Mouse (Mus musculus) midbrain, postnatal 0 days (tissue): ENCODE measurements at regions not wholly inside any gene's neighbourhood (a gene's known extent, or its start where the extent isn't known, plus 50 kb on each side); places are given as distances from the start of the nearest gene placed in this dataset.

Experiments
- ATAC-seq: fragments of 200-750 bp; cut with Nextera tagmentation; 2 replicates; pipeline ENCODE4 v1.8.0; 2017; ENCODE audit warnings: moderate number of reproducible peaks, mild to moderate bottlenecking, moderate TSS enrichment, moderate library complexity; ENCODE audit not compliant: low FRiP score
- DNase-seq: peaks from one replicate; pipeline ENCODE4 v3.0.0-alpha.2; 2015; ENCODE audit warnings: low spot score
- H3K27ac ChIP-seq: fragments of 300-500 bp; sonication (generic); 2 replicates; pipeline ENCODE4 v1.5.1; 2014; ENCODE audit warnings: low read depth, mild to moderate bottlenecking, low read length, mixed read lengths
- H3K27me3 ChIP-seq: fragments of 300-500 bp; sonication (generic); 2 replicates; pipeline ENCODE4 v1.6.1; 2014; ENCODE audit warnings: low read length, control low read depth, mixed read lengths; ENCODE audit not compliant: insufficient read depth
- H3K36me3 ChIP-seq: fragments of 300-500 bp; sonication (generic); 2 replicates; pipeline ENCODE4 v1.6.1; 2014; ENCODE audit warnings: low read length, control low read depth, mixed read lengths; ENCODE audit not compliant: insufficient read depth
- H3K4me1 ChIP-seq: fragments of 300-500 bp; sonication (generic); 2 replicates; pipeline ENCODE4 v1.6.1; 2014; ENCODE audit warnings: mild to moderate bottlenecking, control low read depth, antibody characterized with exemption, low read length, mixed read lengths; ENCODE audit not compliant: insufficient read depth
- H3K4me2 ChIP-seq: fragments of 300-500 bp; sonication (generic); 2 replicates; pipeline ENCODE4 v1.6.1; 2014; ENCODE audit warnings: low read depth, mild to moderate bottlenecking, low read length, mixed read lengths; ENCODE audit not compliant: poor library complexity, severe bottlenecking
- H3K4me3 ChIP-seq: fragments of 300-500 bp; sonication (generic); 2 replicates; pipeline ENCODE4 v1.5.1; 2014; ENCODE audit warnings: low read depth, mild to moderate bottlenecking, low read length, moderate library complexity
- H3K9ac ChIP-seq: fragments of 300-500 bp; sonication (generic); replicated peaks from 2 replicates; pipeline ENCODE4 v1.6.1; 2014; ENCODE audit warnings: mild to moderate bottlenecking, low read length, moderate library complexity, mixed read lengths; ENCODE audit not compliant: poor library complexity, severe bottlenecking
- H3K9me3 ChIP-seq: fragments of 300-500 bp; sonication (generic); 2 replicates; pipeline ENCODE4 v1.6.1; 2016; ENCODE audit warnings: low read length, control low read depth
- CTCF ChIP-seq: IDR thresholded peaks from 2 replicates; pipeline ENCODE4 v1.5.1; 2016; ENCODE audit warnings: antibody characterized with exemption, mild to moderate bottlenecking
- WGBS: fragments of 180-500 bp; shearing (Covaris S2); extraction: QIAGEN DNeasy Blood & Tissue Kit; methylation state at CpG from one replicate; pipeline ENCODE4 v1.1.7; 2014; 5-methylcytosine and 5-hydroxymethylcytosine counted together

DNA sequence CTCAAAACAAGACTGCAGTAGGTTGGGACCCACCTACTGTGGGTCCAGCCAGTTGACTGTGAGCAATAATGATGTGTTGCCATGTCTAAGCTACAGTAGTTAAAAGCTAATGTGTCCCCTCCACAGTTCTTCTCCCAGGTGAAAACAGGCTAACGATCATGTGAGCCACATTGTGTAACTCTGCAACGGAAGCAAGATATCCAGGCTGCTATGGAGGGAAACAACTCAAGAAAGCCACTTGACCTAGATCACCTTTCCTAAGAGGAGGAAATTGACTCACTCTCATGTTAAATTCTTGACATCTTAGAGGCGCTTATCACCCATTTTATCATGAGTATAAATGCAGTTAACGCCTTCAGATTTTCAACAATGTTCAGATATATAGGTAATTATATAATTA is 83.4 kb upstream of the Cpne4 start:
- DNase-seq (no peak), ATAC-seq (no peak)
- no peaks in the 10 kb centered on the region for H3K36me3 ChIP-seq
- H3K4me1 ChIP-seq, result no peaks in the 10 kb centered on the region
- no peak for TF ChIP-seq CTCF
- no peak overlapping the region for H3K9ac ChIP-seq
- no peak overlapping the region for H3K4me2 ChIP-seq
- no peaks in the 10 kb centered on the region for H3K9me3 ChIP-seq
- no peaks in the 10 kb centered on the region for H3K27me3 ChIP-seq
- H3K4me3 ChIP-seq, result no peak overlapping the region
- H3K27ac ChIP-seq, result no peak overlapping the region
- 85% methylated on average over 4 of the region's 4 CpGs for WGBS

- Histone ChIP-seq H3K36me3 (no peaks in the 10 kb centered on the region), H3K4me3 (no peak overlapping the region), H3K27me3 (no peaks in the 10 kb centered on the region), H3K4me2 (no peak overlapping the region), H3K4me1 (no peaks in the 10 kb centered on the region), H3K27ac (no peak overlapping the region), H3K9me3 (no peaks in the 10 kb centered on the region), H3K9ac (no peak overlapping the region)
- DNase-seq, result no peak
- no peak for ATAC-seq
- no peak for TF ChIP-seq CTCF
Observed at GRCm38 (mm10) chr9:104460133-104460532, 87.0 kb upstream of the Cpne4 start.

- 0 out of 2 replicates have a peak, but pooled peaks have one; percentile 20 for TF ChIP-seq CTCF
- DNase-seq (no peak), ATAC-seq (no peak)
- Histone ChIP-seq H3K4me1 (no peaks in the 10 kb centered on the region), H3K4me3 (no peak overlapping the region), H3K27ac (no peak overlapping the region), H3K36me3 (no peaks in the 10 kb centered on the region), H3K9ac (no peak overlapping the region), H3K27me3 (no peaks in the 10 kb centered on the region), H3K4me2 (no peak overlapping the region), H3K9me3 (no peaks in the 10 kb centered on the region)
- 39% methylated on average over 4 of the region's 4 CpGs for WGBS
Observed at GRCm38 (mm10) chr9:104457635-104458034, 89.5 kb upstream of the Cpne4 start.

DNA sequence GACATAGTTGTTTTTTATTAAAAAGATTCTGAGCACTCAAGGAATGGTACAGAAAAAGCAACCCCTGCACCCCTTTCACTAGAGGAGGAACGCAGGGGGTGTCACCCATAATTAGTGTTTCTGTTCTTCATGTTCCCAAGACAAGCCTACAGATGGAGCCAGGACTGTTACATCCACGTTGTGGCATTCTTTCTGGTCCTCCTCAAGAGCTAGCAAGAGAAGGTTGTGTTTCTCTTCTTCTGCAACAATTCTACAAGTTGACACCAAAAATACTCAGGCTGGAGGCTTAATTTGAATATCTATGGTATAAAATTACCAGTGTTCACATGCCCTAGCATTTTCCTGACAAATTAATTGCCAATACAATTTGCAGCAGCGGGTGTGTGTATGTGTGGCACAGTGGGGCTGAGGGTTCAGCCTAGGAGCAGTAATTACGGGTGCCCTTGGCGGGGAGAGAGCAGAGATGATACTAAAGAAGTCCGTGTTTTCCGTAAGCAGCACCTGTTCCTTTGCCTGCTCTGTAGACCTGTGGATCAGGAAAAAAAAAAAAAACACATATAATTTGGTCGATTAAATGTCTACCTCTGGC is 98.4 kb upstream of the Cpne4 start:
- Histone ChIP-seq H3K36me3 (no peaks in the 10 kb centered on the region), H3K4me2 (no peak overlapping the region), H3K4me3 (no peak overlapping the region), H3K9ac (no peak overlapping the region), H3K4me1 (no peaks in the 10 kb centered on the region), H3K27me3 (no peaks in the 10 kb centered on the region), H3K9me3 (no peaks in the 10 kb centered on the region), H3K27ac (no peak overlapping the region)
- DNase-seq (no peak), ATAC-seq (no peak)
- WGBS, result 79% methylated on average over 8 of the region's 8 CpGs
- TF ChIP-seq CTCF, result no peak

DNA sequence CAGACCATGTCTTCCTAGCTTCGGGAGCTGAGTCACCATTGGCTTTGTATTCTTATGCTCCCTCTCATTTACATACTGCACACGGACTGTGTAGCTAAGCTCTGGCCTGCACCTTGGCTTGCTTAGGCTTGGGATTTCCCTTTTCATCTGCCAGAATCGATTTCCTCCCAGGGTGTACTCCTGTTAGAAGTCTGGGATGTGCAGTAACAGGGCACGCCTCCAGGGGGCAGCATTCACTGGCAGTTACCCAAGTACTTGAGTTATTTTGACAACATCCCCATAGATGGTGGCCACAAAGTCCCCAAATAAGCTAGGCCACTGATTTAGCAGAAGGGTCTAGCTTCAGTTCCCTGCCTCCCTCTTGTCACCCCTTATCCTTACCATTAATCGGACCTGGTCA is 102.2 kb upstream of the Cpne4 start:
- ATAC-seq, result no peak
- H3K27me3 ChIP-seq, result no peaks in the 10 kb centered on the region
- H3K4me1 ChIP-seq, result no peaks in the 10 kb centered on the region
- 51% methylated on average over 5 of the region's 5 CpGs for WGBS
- no peak overlapping the region for H3K27ac ChIP-seq
- H3K9ac ChIP-seq, result no peak overlapping the region
- no peak overlapping the region for H3K4me2 ChIP-seq
- no peaks in the 10 kb centered on the region for H3K9me3 ChIP-seq
- DNase-seq, result peak; percentile 16
- H3K4me3 ChIP-seq, result no peak overlapping the region
- no peaks in the 10 kb centered on the region for H3K36me3 ChIP-seq
- TF ChIP-seq CTCF, result peak; percentile 67

- TF ChIP-seq CTCF, result no peak
- WGBS, result 79% methylated on average over 7 of the region's 7 CpGs
- Histone ChIP-seq H3K27ac (no peak overlapping the region), H3K4me2 (no peak overlapping the region), H3K9me3 (no peaks in the 10 kb centered on the region), H3K27me3 (no peaks in the 10 kb centered on the region), H3K36me3 (no peaks in the 10 kb centered on the region), H3K4me3 (no peak overlapping the region), H3K4me1 (no peaks in the 10 kb centered on the region), H3K9ac (no peak overlapping the region)
- ATAC-seq (no peak), DNase-seq (no peak)
Observed at GRCm38 (mm10) chr9:104443236-104443635, 103.8 kb upstream of the Cpne4 start.
